In genomic region chr2:172613891-172614391, GRCm38 (mm10) we compare ENCODE assay signal across 7 mouse cellular contexts.
A peak's percentile ranks its signal among the peaks of the same experiment; 100 is the strongest.
DNase-seq lines count a peak whose midpoint lies in the region; ATAC-seq and TF ChIP-seq lines count a peak whose summit lies in the region.

No protein-coding gene starts in this region.

- no peaks in the 10 kb centered on the region for H3K27me3 ChIP-seq in ES-Bruce4 (ENCODE audit: control insufficient read depth, insufficient read depth, low read length, poor library complexity, severe bottlenecking)
- no peaks in the 10 kb centered on the region for H3K27me3 ChIP-seq in forebrain, embryonic 14.5 days (replicated peaks; ENCODE audit: control insufficient read depth, insufficient read depth, low read length)
- H3K27me3 ChIP-seq in liver, embryonic 15.5 days: peaks cover 27% of the 10 kb centered on the region

- 0 out of 2 replicates have a peak, but pooled peaks have one; percentile 50 for TF ChIP-seq EP300 in ES-Bruce4 (IDR thresholded peaks at IDR 0.05; ENCODE audit: insufficient read depth, low read depth, low read length)

- peak overlapping the region; percentile 78 for H3K27ac ChIP-seq in ES-Bruce4 (ENCODE audit: insufficient read depth, low read length)
- no peak overlapping the region for H3K27ac ChIP-seq in forebrain, embryonic 14.5 days (ENCODE audit: low read depth, low read length)
- no peak overlapping the region for H3K27ac ChIP-seq in liver, embryonic 15.5 days (replicated peaks)

- H3K9ac ChIP-seq in ES-Bruce4 (ENCODE audit: low read depth, poor library complexity, severe bottlenecking): peak overlapping the region; percentile 33
- H3K9ac ChIP-seq in forebrain, embryonic 14.5 days (ENCODE audit: low read length): peak overlapping the region; percentile 18; the same call in 1 of the 2 replicates
- H3K9ac ChIP-seq in liver, embryonic 15.5 days: no peak overlapping the region

- no peaks in the 10 kb centered on the region for H3K36me3 ChIP-seq in ES-Bruce4 (ENCODE audit: control insufficient read depth, insufficient read depth, low read length, poor library complexity, severe bottlenecking)
- no peaks in the 10 kb centered on the region for H3K36me3 ChIP-seq in forebrain, embryonic 14.5 days (ENCODE audit: control insufficient read depth, insufficient read depth, low read length)
- no peaks in the 10 kb centered on the region for H3K36me3 ChIP-seq in liver, embryonic 15.5 days (replicated peaks)

- no peak for TF ChIP-seq POLR2A in ES-Bruce4 (IDR thresholded peaks at IDR 0.05; ENCODE audit: insufficient read depth, low read length)

- DNase-seq in Muller cell, postnatal 12 days (ENCODE audit: inconsistent ontology term): peak; percentile 16
- peak; percentile 24 for DNase-seq in forebrain, embryonic 14.5 days (ENCODE audit: low spot score)
- no peak for DNase-seq in spleen, postnatal 36 days (ENCODE audit: low spot score in 2 of 2)
- DNase-seq in cerebellum, adult 9-11 months: no peak

- H3K4me3 ChIP-seq in ES-Bruce4 (ENCODE audit: low read depth, low read length): peak overlapping the region; percentile 56
- peak overlapping the region; percentile 10 for H3K4me3 ChIP-seq in forebrain, embryonic 14.5 days (ENCODE audit: low read depth, low read length)
- peak overlapping the region; percentile 19 for H3K4me3 ChIP-seq in liver, embryonic 15.5 days (replicated peaks)

- 2% methylated on average over 18 of the region's 18 CpGs for WGBS in forebrain, embryonic 14.5 days
- under 1% methylated on average over 18 of the region's 18 CpGs for WGBS in liver, embryonic 15.5 days (ENCODE audit: insufficient replicate concordance)

- no peak for TF ChIP-seq CTCF in ES-Bruce4 (IDR thresholded peaks at IDR 0.05; ENCODE audit: low read depth, low read length)

- peaks cover 7% of the 10 kb centered on the region for H3K4me1 ChIP-seq in ES-Bruce4 (ENCODE audit: control insufficient read depth, insufficient read depth, low read length)
- 0 out of 2 replicates have a peak, but pooled peaks cover 3% of the 10 kb centered on the region for H3K4me1 ChIP-seq in forebrain, embryonic 14.5 days (ENCODE audit: control insufficient read depth, insufficient read depth, low read length)
- H3K4me1 ChIP-seq in liver, embryonic 15.5 days (replicated peaks): no peaks in the 10 kb centered on the region

- 0 out of 2 replicates have a peak, but pooled peaks have one; percentile 12 for ATAC-seq in forebrain, embryonic 14.5 days
- ATAC-seq in liver, embryonic 15.5 days (ENCODE audit: insufficient read depth): no peak
- ATAC-seq in frontal cortex, adult (ENCODE audit: low TSS enrichment): no peak

- peak overlapping the region; percentile 40 for H3K4me2 ChIP-seq in forebrain, embryonic 14.5 days (ENCODE audit: low read length)
- peak overlapping the region; percentile 45 for H3K4me2 ChIP-seq in liver, embryonic 15.5 days

- no peaks in the 10 kb centered on the region for H3K9me3 ChIP-seq in ES-Bruce4 (replicated peaks; ENCODE audit: control insufficient read depth, insufficient read depth, low read length, poor library complexity, severe bottlenecking)
- H3K9me3 ChIP-seq in forebrain, embryonic 14.5 days (replicated peaks; ENCODE audit: control insufficient read depth, low read length): no peaks in the 10 kb centered on the region
- no peaks in the 10 kb centered on the region for H3K9me3 ChIP-seq in liver, embryonic 15.5 days (replicated peaks)

Comparison
In these comparisons a context has a peak if more than half of its experiments do, and no peak if none do; other contexts are left out.
1. DNase-seq: peak in Muller cell, postnatal 12 days (single experiment) and forebrain, embryonic 14.5 days (single experiment); none in spleen, postnatal 36 days (0 of 2) and cerebellum, adult 9-11 months (single experiment).
2. Peak in every context shown above with its lines, with median percentiles within 50 percentile points of each other: H3K4me3 ChIP-seq.